Mouse (Mus musculus): ENCODE measurements at regions not wholly inside any gene's neighbourhood (a gene's known extent, or its start where the extent isn't known, plus 50 kb on each side); places are given as distances from the start of the nearest gene placed in this dataset.

GRCm38 (mm10) chr10:98665936-98666505 lies 248.2 kb upstream of the Atp2b1 start:
- DNase-seq, result no peak

GRCm38 (mm10) chr10:98667728-98668127 lies 246.5 kb upstream of the Atp2b1 start:
- no peak for DNase-seq

- no peak for DNase-seq
These were observed 240.1 kb upstream of the Atp2b1 start for GRCm38 (mm10) chr10:98674131-98674530.

- no peak for DNase-seq
These were observed 237.3 kb upstream of the Atp2b1 start for GRCm38 (mm10) chr10:98676907-98677306.

- DNase-seq, result no peak
These were observed 236.0 kb upstream of the Atp2b1 start for GRCm38 (mm10) chr10:98678234-98678633.

- DNase-seq, result no peak
These were observed 231.8 kb upstream of the Atp2b1 start for GRCm38 (mm10) chr10:98682436-98682835.

GRCm38 (mm10) chr10:98684195-98684594 lies 230.0 kb upstream of the Atp2b1 start:
- peak; percentile 7 for DNase-seq

- DNase-seq, result no peak
These were observed 229.5 kb upstream of the Atp2b1 start for GRCm38 (mm10) chr10:98684707-98685106.

- no peak for DNase-seq
These were observed 228.5 kb upstream of the Atp2b1 start for GRCm38 (mm10) chr10:98685739-98686138.

- no peak for DNase-seq
These were observed 227.8 kb upstream of the Atp2b1 start for GRCm38 (mm10) chr10:98686370-98686769.

GRCm38 (mm10) chr10:98691816-98692215 lies 222.4 kb upstream of the Atp2b1 start:
- no peak for DNase-seq

GRCm38 (mm10) chr10:98694690-98695370 lies 219.4 kb upstream of the Atp2b1 start:
- no peak for DNase-seq

- no peak for DNase-seq
These were observed 218.9 kb upstream of the Atp2b1 start for GRCm38 (mm10) chr10:98695371-98695725.

GRCm38 (mm10) chr10:98697866-98698265 lies 216.3 kb upstream of the Atp2b1 start:
- no peak for DNase-seq

- no peak for DNase-seq
These were observed 214.6 kb upstream of the Atp2b1 start for GRCm38 (mm10) chr10:98699579-98699978.

- no peak for DNase-seq
These were observed 213.8 kb upstream of the Atp2b1 start for GRCm38 (mm10) chr10:98700407-98700806.

- no peak for DNase-seq
These were observed 212.9 kb upstream of the Atp2b1 start for GRCm38 (mm10) chr10:98701285-98701684.

GRCm38 (mm10) chr10:98702470-98703215 lies 211.6 kb upstream of the Atp2b1 start:
- no peak for DNase-seq

GRCm38 (mm10) chr10:98703642-98704293 lies 210.4 kb upstream of the Atp2b1 start:
- no peak for DNase-seq

GRCm38 (mm10) chr10:98704559-98704958 lies 209.6 kb upstream of the Atp2b1 start:
- no peak for DNase-seq

GRCm38 (mm10) chr10:98717856-98718255 lies 196.3 kb upstream of the Atp2b1 start:
- DNase-seq, result no peak

GRCm38 (mm10) chr10:98718706-98719105 lies 195.5 kb upstream of the Atp2b1 start:
- DNase-seq, result no peak

- DNase-seq, result no peak
These were observed 193.8 kb upstream of the Atp2b1 start for GRCm38 (mm10) chr10:98720256-98721005.
